Mouse (Mus musculus): ENCODE measurements around the gene Fcrlb.
A peak's percentile ranks its signal among the peaks of the same experiment; 100 is the strongest.

The Fcrlb gene

DNA sequence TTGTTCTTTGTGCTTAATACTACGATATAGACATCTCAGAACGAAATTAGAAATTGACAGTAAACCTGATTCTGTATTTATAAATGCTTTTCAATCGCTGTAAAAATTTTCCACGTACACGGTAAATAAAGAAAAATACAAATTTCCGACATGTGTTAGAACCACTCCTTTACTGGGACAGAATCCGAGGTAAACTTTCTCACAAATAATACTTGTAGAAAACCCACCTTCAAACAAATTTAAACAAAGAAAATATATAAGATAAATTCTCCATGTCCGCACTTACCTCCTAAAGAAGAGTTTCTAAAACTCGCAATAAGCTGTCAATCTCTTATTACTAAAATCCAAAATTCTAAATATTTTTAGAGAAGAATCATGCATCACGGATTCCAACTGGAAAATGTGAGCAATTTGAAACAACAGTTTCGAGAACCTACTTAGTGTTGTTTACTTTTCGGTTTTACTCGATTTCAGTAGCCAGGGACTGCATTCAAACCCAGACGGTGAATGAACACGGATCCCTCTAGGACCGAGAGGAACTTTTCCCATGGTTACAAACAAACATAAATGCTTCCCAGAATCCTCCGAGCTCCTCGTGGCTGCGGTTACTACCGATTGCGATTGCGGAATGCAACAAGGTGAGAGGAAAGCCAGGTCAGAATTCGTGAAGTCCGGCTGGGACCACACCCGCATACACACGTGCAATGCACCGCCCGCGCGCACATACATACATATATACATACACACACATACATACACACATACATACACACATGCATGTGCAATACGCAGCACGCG is 44.4 kb downstream of the Fcrlb start:
- DNase-seq: peak; percentile 81 to 90

DNA sequence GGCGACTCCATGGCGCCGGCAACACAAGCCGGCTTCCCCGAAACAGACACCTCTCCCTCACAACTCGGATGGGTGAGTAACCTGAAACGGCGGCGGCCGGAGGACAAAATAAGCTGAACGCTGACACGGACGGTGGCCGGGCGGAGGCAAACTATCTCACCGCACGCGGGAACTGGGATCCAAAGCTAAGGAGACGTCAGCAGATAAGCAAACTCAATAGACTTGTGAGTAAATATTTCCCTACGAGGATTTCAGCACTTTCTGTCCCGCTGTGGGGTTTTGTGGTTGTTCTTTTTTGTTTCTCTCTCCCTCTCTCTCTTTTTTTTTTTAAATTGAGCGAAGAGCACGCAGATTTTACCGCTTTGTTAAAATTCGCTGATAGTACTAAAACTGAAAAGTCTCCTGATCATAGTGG is 45.0 kb downstream of the Fcrlb start, which contains the start of gene Atf6:
TSS of gene Atf6 (minus strand) at position 81 of the 415 bp plus-strand sequence.
- peak; percentile 98 to 99 for DNase-seq

DNA sequence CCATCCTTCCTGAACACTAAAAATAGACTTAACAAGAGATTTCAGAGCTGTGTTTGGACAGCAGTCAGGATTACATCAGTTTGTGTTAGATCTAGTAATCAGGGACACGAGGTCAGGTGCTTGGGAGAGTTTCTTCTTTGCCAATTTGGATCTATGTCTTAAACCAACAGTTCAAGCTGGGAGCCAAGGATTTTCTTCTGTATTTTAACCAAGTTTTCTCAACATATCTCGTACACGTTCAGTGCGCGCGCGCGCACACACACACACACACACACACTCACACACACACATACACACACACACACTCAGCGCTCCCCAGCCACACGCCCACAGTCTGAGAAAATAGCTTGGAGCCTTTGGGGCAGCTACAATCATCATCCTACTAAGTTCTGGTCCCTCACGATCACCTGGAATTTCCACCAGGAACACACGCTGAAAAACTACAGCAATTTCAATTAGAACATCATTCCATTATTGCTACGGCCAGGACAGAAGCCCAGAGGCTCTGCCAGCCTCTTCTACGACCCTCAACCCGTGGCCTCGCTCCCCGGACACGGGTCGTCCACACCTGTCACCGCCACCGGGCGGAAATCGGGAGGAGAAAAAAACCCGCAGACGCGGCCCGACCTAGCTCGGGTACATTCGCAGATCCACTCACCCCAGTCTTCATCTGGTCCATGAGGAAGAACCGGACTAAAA is 45.6 kb downstream of the Fcrlb start:
- peak in 1 of 2 experiments; percentile 33 for DNase-seq

DNA sequence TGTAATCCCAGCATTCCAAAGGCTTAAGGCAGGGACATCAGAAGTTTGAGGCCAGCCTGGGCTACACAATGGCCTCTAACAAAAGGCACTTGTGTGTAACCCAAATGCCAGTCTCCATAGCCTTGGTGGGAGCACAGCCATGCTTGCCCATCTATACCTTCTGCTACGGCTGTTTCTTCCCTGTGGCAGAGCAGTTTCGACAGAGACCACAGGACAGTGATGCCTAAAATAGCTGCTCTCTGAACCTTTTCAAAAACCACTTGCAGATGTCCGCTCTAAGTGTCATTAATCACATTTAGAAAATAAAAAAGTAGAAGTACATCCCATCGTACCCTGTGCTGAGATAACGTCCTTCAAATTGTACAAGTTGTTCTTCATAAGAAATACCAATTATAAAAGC is 47.3 kb downstream of the Fcrlb start:
- no peak for DNase-seq

DNA sequence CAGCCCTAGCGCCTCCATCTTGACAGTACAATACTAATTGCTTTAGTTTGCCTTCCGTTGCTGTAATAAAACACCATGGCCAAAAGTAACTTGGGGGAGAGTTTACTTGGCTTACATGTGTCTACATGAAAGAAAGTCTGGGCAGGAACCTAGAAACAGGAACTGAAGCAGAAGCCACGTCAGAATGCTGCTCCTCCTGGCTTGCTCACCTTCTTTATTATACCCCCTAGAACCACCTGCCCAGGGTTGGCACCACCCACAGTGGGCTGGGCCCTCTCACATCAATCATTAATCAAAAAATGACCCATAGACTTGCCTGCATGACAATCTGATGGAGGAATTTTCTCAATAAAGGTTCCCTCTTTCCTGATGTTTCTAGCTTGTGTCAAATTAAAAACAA is 48.0 kb downstream of the Fcrlb start:
- DNase-seq: no peak

DNA sequence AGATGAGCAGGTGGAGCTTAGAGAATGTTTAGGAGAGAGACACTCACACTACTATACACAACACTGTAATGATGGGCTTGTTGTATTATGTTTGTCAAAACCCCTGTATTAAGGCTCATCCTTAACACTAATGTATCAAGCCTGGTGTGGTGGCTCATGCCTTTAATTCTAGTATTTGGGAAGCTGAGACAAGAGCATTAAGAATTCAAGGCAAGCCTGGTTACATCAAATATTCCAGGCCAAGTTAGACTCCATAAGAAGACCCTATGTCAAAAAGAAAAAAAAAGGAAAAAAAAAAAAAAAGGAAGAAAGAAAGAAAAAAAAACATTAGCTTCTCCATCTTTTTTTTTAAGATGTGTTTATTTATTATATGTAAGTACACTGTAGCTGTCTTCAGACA is 48.5 kb downstream of the Fcrlb start:
- no peak for DNase-seq

DNA sequence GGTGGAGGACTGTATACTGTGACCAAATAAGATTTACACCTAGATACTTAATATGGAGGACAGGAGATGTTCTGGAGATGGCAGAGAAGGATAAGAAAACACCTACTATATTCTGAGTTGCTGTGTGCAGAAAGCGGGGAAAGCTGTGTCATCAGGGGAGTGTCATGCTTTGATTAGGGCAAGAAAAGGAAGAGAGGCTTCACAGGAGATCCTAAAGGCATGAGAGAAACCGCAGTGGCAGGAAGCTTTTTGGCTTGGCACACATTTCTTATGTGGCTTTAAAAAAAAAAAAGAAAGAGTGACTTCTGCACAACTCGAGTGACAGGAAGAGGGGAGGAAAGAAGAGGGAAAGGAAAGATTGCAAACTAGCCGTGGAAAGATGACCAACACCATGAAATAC is 49.7 kb downstream of the Fcrlb start:
- no peak for DNase-seq

DNA sequence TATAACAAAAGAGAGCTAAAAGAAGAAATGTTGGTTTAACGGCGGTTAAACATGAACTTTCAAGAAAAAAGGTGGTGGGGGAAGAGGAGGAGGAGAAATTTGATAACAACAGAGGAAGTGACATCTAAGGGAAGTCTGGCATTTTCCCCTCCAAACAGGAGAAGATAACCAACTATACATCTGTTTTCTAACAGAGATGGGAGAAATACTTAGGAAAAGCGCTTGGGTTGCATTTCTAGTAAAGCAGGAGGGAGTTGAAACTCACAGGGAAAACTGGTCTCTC is 50.4 kb downstream of the Fcrlb start:
- no peak for DNase-seq

DNA sequence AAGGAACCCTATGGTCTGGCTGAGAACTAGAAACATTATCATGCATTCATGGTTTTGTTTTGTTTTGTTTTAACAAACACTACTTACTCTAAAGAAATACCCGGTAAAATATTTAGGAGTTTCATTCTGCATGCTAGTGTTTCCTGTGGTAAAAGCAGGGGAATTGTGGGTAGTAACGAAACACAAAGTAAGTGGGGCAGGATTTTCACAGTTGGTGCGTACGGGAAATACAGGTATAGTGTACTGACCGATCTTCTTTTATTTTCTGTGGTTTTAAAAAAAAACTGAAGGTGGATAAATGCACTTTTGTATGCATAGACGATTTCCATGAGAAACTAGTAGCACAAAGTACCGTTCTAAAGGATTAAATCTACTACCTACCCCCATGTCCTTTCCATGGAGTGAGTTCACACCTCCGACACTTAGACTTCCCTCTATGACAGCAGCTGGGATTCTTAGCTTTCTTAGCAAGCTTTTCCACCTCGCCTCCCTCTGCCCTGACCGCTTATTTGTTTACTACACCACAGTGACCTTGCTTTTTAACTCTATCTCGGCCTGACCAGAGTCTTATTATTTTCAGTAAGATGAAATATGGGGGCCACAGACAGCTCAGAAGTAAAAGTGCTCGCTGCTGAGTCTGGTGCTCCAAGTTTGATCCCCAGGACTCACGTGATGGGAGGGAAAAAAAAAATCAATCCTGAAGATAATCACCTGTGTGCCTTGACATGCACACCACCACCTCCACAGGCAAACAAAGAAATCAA is 50.9 kb downstream of the Fcrlb start:
- no peak for DNase-seq

DNA sequence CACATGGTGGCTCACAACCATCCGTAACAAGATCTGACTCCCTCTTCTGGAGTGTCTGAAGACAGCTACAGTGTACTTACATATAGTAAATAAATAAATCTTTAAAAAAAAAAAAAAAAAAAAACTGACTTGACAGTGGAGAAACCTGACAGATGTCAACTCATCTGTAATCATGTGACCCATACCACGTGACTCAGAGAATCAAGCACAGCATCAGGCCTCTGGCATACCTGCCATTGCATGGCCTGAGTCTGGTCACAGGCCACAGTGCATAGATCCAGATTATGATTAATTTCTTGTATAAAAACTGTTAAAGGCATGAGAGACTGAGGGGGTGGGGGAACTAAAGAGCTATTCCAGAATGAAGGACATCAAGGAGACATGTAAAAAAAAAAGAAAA is 53.9 kb downstream of the Fcrlb start:
- DNase-seq: no peak

DNA sequence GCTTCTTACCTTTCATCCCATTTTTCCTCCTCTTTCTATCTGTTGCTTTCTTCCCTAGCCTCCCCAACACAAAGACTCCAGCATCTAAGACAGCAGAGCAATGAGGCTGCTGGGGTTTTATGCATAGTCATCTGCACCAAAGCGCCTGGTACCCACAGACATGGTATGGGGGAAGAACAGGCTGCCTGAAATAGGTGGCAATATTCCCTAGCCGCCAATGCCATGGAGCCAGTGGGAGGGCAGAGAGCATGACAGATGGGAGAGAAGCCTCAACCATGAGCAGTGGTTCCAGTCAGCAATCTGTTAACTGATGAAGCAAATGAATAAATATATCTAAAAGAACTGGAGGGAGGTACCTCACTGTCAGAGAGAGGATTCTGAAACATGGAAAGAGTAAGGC is 55.4 kb downstream of the Fcrlb start:
- peak; percentile 45 to 58 for DNase-seq
